Mouse (Mus musculus) limb, embryonic 14.5 days (tissue): Measurements from ENCODE around the gene S100a13. TPM values are rescaled to one million over a fixed set of nuclear protein-coding genes. Genes with fewer than 3 reads are reported as not detected.

Experiments
- ATAC-seq: fragments of 200-750 bp; cut with Nextera tagmentation; 2 replicates; pipeline ENCODE4 v1.8.0; 2017; ENCODE audit warnings: low read depth, moderate number of reproducible peaks, moderate TSS enrichment; ENCODE audit not compliant: low FRiP score
- DNase-seq: peaks from one replicate; pipeline ENCODE4 v3.0.0-alpha.2; 2015; ENCODE audit warnings: low spot score
- H3K27ac ChIP-seq: fragments of 300-500 bp; sonication (generic); replicated peaks from 2 replicates; pipeline ENCODE4 v1.5.1; 2014; ENCODE audit warnings: low read depth, mild to moderate bottlenecking, low read length, moderate library complexity, mixed read lengths
- H3K27me3 ChIP-seq: fragments of 300-500 bp; sonication (generic); 2 replicates; pipeline ENCODE4 v1.6.1; 2014; ENCODE audit warnings: low read length, mixed read lengths; ENCODE audit not compliant: control insufficient read depth, insufficient read depth
- H3K36me3 ChIP-seq: fragments of 300-500 bp; sonication (generic); 2 replicates; pipeline ENCODE4 v1.6.1; 2014; ENCODE audit warnings: mild to moderate bottlenecking, low read length, moderate library complexity, mixed read lengths; ENCODE audit not compliant: control insufficient read depth, insufficient read depth
- H3K4me1 ChIP-seq: fragments of 300-500 bp; sonication (generic); 2 replicates; pipeline ENCODE4 v1.6.1; 2014; ENCODE audit warnings: antibody characterized with exemption, low read length, mixed read lengths; ENCODE audit not compliant: control insufficient read depth, insufficient read depth
- H3K4me2 ChIP-seq: fragments of 300-500 bp; sonication (generic); replicated peaks from 2 replicates; pipeline ENCODE4 v1.6.1; 2014; ENCODE audit warnings: low read depth, mild to moderate bottlenecking, low read length, moderate library complexity; ENCODE audit not compliant: severe bottlenecking
- H3K4me3 ChIP-seq: fragments of 300-500 bp; sonication (generic); replicated peaks from 2 replicates; pipeline ENCODE4 v1.5.1; 2014; ENCODE audit warnings: low read length
- H3K9ac ChIP-seq: fragments of 300-500 bp; sonication (generic); 2 replicates; pipeline ENCODE4 v1.6.1; 2014; ENCODE audit warnings: mild to moderate bottlenecking, low read depth, low read length, moderate library complexity; ENCODE audit not compliant: severe bottlenecking
- H3K9me3 ChIP-seq: fragments of 300-500 bp; sonication (generic); 2 replicates; pipeline ENCODE4 v1.6.1; 2016; ENCODE audit warnings: low read length; ENCODE audit not compliant: control insufficient read depth
- POLR2A ChIP-seq: fragments of 200-500 bp; IDR thresholded peaks from 2 replicates; pipeline ENCODE4 v1.8.0; 2012; ENCODE audit warnings: inconsistent platforms, mild to moderate bottlenecking, moderate library complexity, borderline replicate concordance; ENCODE audit not compliant: insufficient read depth, insufficient read length; ENCODE audit errors: extremely low read depth
- WGBS: fragments of 180-500 bp; shearing (Covaris S2); extraction: QIAGEN DNeasy Blood & Tissue Kit; methylation state at CpG from one replicate; pipeline ENCODE4 v1.1.7; 2014; 5-methylcytosine and 5-hydroxymethylcytosine counted together
- polyA plus RNA-seq, 2 experiments: library from polyadenylated mRNA; depleted of rRNA in 1 of 2; stranded (reverse) in 1 of 2; unstranded in 1 of 2; fragments of >200 nt; fragmentation: Nextera tagmentation in 1 of 2; extraction: Ambion mirVana in 1 of 2; gene quantifications; 2 replicates each; pipeline versions ENCODE4 v1.2.1 to v1.2.3; 2012 to 2014

S100a13 gene
- polyA plus RNA-seq, 2 experiments: 34.1 to 44.7 TPM

DNA sequence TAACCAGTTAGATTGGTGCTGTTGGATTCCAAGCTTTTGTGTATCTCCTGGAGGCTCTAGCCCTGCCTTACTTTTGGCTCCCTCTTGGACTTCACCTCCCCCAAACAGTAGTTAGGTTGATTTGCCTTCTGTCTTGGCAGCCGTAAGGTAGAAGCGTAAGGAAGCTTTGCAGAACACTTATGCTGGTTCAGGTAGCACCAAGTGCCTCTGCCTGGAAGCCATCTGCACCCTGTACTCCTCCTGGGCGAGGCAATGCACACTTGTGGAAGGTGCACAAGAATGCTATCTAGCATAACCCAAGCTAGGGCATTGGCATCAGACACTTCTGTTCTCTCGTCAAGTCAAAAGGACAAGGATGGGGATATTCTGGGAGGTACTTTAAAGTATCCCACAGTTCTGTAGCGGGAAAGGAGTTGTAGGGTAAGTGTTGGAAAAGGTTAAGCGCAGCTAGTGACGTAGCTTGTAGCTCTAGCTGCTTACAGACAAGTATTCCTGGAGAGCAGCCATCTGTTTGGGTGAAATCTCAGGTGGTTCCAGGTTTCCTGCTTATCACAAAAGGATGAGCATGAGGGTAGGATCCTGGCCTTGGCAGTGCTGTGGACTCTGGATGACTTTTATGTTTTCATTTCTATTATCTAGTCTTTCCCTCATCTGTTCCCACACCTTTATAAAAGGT, 18.2 kb upstream of the S100a13 start:
- Histone ChIP-seq H3K4me2 (no peak overlapping the region), H3K9ac (no peak overlapping the region), H3K4me3 (no peak overlapping the region), H3K36me3 (peaks cover 47% of the 10 kb centered on the region), H3K4me1 (no peaks in the 10 kb centered on the region), H3K27me3 (no peaks in the 10 kb centered on the region), H3K27ac (no peak overlapping the region), H3K9me3 (no peaks in the 10 kb centered on the region)
- WGBS: 93% methylated on average over 7 of the region's 7 CpGs
- no peak for TF ChIP-seq POLR2A
- ATAC-seq (no peak), DNase-seq (no peak)

DNA sequence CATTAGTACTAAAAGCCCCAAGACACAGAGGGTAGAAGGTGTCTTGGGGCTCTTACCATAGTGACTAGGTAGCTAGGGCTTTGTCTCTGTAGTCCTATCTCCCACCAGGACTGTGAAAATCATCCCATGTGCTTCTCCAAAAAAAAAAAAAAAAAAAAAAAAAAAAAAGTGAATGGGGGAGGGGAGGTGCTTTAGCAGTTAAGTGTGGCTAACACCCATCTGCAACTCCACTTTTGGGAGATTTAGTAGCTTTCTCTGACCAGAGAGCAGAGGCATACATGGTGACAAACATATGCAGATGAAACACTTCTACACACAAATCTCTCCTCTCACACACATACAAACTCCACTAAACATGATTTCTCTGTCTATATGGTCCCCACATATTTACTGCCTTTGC, 16.6 kb upstream of the S100a13 start:
- no peak for TF ChIP-seq POLR2A
- no peaks in the 10 kb centered on the region for H3K9me3 ChIP-seq
- H3K27ac ChIP-seq: no peak overlapping the region
- H3K4me1 ChIP-seq: no peaks in the 10 kb centered on the region
- ATAC-seq (no peak), DNase-seq (no peak)
- H3K9ac ChIP-seq: no peak overlapping the region
- H3K4me3 ChIP-seq: no peak overlapping the region
- no peaks in the 10 kb centered on the region for H3K27me3 ChIP-seq
- peaks cover 63% of the 10 kb centered on the region for H3K36me3 ChIP-seq
- H3K4me2 ChIP-seq: no peak overlapping the region

DNA sequence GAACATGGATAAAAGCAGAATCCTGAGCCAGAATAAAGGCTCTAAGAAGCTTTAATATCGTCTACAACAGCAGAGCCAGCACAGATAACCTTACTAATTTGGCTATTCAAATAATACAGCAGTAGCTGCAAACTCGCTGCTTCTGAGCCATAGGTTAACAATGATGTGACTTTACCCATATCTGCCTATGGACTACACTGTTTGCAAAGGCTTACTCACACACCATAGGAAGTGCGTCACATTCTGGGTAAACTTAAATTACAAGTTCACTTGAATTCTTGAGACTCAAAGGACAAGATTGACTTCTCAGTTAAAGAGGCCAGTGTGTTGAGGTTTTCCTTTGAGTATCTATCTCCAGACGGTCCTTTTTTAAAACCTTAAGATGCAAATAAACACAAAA, 10.8 kb upstream of the S100a13 start:
- 92% methylated on average over 4 of the region's 4 CpGs for WGBS
- H3K4me3 ChIP-seq: no peak overlapping the region
- H3K4me2 ChIP-seq: no peak overlapping the region
- ATAC-seq: no peak
- H3K36me3 ChIP-seq: peaks cover 85% of the 10 kb centered on the region
- no peak for DNase-seq
- H3K27ac ChIP-seq: no peak overlapping the region
- no peak for TF ChIP-seq POLR2A
- H3K4me1 ChIP-seq: peaks cover 10% of the 10 kb centered on the region
- H3K27me3 ChIP-seq: no peaks in the 10 kb centered on the region
- H3K9ac ChIP-seq: no peak overlapping the region
- no peaks in the 10 kb centered on the region for H3K9me3 ChIP-seq

DNA sequence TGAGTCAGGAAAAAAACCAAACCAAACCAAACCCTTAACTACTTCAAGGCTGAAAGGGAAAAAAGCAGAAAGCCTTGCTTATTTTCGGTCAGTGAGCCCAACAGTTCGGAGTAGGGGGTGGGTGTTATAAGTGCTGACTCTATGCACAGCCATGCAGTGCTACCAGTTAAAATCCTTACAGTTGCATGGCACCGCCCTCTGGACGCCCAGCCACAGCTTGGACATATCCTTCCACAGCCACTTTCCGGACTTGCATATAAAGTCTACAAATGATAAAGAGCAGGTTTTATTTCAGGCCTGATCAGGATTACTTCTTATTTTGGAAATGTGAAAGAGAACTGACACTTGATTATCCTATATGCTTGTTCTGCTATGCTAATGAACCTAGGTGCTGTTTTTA, 9.0 kb upstream of the S100a13 start:
- H3K27me3 ChIP-seq: no peaks in the 10 kb centered on the region
- no peaks in the 10 kb centered on the region for H3K9me3 ChIP-seq
- ATAC-seq (no peak), DNase-seq (no peak)
- no peak overlapping the region for H3K9ac ChIP-seq
- H3K36me3 ChIP-seq: peaks cover 69% of the 10 kb centered on the region
- no peak overlapping the region for H3K4me3 ChIP-seq
- no peak overlapping the region for H3K27ac ChIP-seq
- TF ChIP-seq POLR2A: no peak
- no peak overlapping the region for H3K4me2 ChIP-seq
- H3K4me1 ChIP-seq: peaks cover 10% of the 10 kb centered on the region
- WGBS: 90% methylated on average over 5 of the region's 5 CpGs

DNA sequence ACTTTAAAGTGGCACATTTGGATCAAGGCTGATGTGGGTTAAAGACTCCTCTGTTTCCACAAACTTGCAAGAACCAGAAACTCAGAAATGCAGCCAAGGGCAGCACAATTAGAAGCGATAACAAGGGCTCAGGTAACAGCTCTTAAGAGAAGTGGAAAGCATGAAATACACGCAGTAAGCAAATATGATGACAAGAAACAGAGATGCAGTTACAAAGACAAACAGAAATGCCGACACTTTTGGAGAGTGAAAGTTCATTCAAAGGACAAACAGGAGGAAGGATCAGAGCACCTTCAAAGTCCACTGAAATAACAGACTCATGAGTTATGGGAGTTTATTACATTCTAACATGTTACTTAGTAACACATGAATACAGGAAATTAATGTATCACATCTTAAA, 7.9 kb upstream of the S100a13 start:
- H3K27ac ChIP-seq: no peak overlapping the region
- DNase-seq: no peak
- peaks cover 61% of the 10 kb centered on the region for H3K36me3 ChIP-seq
- ATAC-seq: no peak
- peaks cover 10% of the 10 kb centered on the region for H3K4me1 ChIP-seq
- TF ChIP-seq POLR2A: no peak
- no peaks in the 10 kb centered on the region for H3K27me3 ChIP-seq
- WGBS: 79% methylated on average over 3 of the region's 3 CpGs
- H3K4me2 ChIP-seq: no peak overlapping the region
- H3K9ac ChIP-seq: no peak overlapping the region
- H3K9me3 ChIP-seq: no peaks in the 10 kb centered on the region
- H3K4me3 ChIP-seq: no peak overlapping the region
